Mouse (Mus musculus): ENCODE results near the gene Fbh1.
"Not testable (repeated sequence)": the region's sequence is repeated elsewhere in the genome, so short reads cannot be mapped to it uniquely, and the experiment has no call there.

The Fbh1 gene

GRCm38 (mm10) chr2:11732978-11733377, 44.4 kb downstream of the Fbh1 start:
- in situ Hi-C loops (cut with MboI; ENCODE audit: unreplicated experiment in 2 of 2) = no loop called here

DNA sequence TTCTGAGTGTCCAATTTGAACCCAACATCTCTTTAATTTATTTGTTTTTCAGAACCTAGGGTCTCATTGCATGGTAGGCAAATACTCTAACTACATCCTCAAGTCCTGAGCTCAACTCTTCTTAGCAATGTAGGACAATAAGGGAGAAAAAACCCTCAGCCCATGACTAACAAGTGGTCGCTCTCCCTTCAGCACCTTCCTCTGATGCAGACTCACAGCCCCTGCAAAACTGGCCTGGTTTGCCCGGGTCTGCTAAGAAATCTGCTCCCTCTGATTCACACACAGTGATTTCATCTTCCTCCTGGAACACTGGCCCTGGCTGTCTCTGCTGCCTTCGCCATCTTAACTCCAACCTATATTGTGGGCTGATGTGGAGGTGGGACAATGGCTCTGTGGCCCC, 48.3 kb downstream of the Fbh1 start:
- in situ Hi-C loops (cut with MboI; ENCODE audit: unreplicated experiment in 2 of 2) = no loop called here

- in situ Hi-C loops (cut with MboI; ENCODE audit: unreplicated experiment in 2 of 2) = no loop called here
Observed at GRCm38 (mm10) chr2:11727574-11727973, 49.8 kb downstream of the Fbh1 start.

GRCm38 (mm10) chr2:11722564-11722963, 54.8 kb downstream of the Fbh1 start:
- in situ Hi-C loops (cut with MboI; ENCODE audit: unreplicated experiment in 2 of 2) = no loop called here

- in situ Hi-C loops (cut with MboI; ENCODE audit: unreplicated experiment in 2 of 2) = loop anchor here in 1 of 2 experiments (5.0 kb wide), 1 partner anchor 49 kb away; no protein-coding TSS in a partner anchor
Observed at GRCm38 (mm10) chr2:11718573-11718972, 58.8 kb downstream of the Fbh1 start.

DNA sequence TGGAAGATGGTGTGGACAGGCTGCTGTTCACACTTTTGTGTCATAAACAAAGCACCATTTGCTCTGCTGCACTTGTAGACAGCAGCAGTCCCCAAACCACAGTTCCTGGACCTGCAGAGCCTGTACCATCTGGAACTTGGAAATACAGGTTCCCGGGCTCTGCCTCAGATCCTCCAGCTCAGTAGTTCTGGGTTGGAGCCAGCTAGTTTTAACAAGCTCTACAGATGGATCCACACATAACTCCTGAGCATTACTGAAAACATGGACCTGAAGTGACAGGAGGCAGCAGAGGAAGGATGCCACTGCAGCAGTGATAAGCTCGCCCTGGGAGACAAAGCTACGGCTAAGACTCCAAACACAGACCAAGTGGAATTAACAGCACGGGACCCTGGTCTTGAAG, 62.8 kb downstream of the Fbh1 start:
- in situ Hi-C loops (cut with MboI; ENCODE audit: unreplicated experiment in 2 of 2) = no loop called here

- in situ Hi-C loops (cut with MboI; ENCODE audit: unreplicated experiment in 2 of 2) = no loop called here
Observed at GRCm38 (mm10) chr2:11713021-11713420, 64.4 kb downstream of the Fbh1 start.

GRCm38 (mm10) chr2:11712483-11712990, 64.8 kb downstream of the Fbh1 start:
- in situ Hi-C loops (cut with MboI; ENCODE audit: unreplicated experiment in 2 of 2) = no loop called here

DNA sequence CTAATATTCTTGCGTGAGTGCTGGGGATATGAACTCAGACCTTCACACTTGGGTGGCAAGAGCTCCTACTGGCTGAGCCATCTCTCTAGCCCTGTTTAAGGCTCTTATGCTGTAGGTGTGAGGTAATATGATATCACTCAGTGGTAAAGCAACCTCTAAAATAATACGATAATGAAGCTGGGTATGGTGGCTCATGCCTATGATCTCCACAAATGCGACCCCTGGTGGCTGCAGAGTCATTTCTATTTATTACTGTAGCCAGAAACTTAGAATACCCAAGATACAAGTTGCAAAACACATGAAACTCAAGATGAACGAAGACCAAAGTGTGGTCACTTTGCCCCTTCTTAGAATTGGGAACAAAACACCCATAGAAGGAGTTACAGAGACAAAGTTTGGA, 67.3 kb downstream of the Fbh1 start:
- in situ Hi-C loops (cut with MboI; ENCODE audit: unreplicated experiment in 2 of 2) = not testable (repeated sequence)

- in situ Hi-C loops (cut with MboI; ENCODE audit: unreplicated experiment in 2 of 2) = loop anchor here in 1 of 2 experiments (10.0 kb wide), 1 partner anchor 374 kb away; no protein-coding TSS in a partner anchor
Observed at GRCm38 (mm10) chr2:11708538-11708937, 68.8 kb downstream of the Fbh1 start.

DNA sequence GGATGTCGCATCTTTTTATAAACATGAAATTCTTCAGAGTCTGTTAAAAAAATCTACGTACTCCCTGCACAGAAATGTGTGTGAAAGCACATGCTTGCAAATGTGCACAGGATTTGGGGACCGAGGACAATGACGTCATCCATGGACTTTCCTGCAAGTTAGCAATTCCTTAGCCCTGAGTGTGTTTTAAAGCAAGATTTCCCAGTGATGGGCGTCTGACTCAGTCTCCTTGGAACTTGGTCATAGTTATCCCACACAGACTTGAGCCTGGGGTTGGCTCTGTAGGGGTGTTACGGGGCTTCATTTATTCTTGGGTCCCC, 70.7 kb downstream of the Fbh1 start:
- in situ Hi-C loops (cut with MboI; ENCODE audit: unreplicated experiment in 2 of 2) = loop anchor here in 1 of 2 experiments (10.0 kb wide), 1 partner anchor 372 kb away; no protein-coding TSS in a partner anchor

- in situ Hi-C loops (cut with MboI; ENCODE audit: unreplicated experiment in 2 of 2) = loop anchor here in 1 of 2 experiments (10.0 kb wide), 1 partner anchor 371 kb away; no protein-coding TSS in a partner anchor
Observed at GRCm38 (mm10) chr2:11706030-11706745, 71.2 kb downstream of the Fbh1 start.

GRCm38 (mm10) chr2:11705201-11706025, 72.0 kb downstream of the Fbh1 start, which contains the start of gene Il15ra:
TSS of gene Il15ra (plus strand) at chr2:11705290.
- in situ Hi-C loops (cut with MboI; ENCODE audit: unreplicated experiment in 2 of 2) = loop anchor here in 1 of 2 experiments (10.0 kb wide), 1 partner anchor 371 kb away; no protein-coding TSS in a partner anchor

DNA sequence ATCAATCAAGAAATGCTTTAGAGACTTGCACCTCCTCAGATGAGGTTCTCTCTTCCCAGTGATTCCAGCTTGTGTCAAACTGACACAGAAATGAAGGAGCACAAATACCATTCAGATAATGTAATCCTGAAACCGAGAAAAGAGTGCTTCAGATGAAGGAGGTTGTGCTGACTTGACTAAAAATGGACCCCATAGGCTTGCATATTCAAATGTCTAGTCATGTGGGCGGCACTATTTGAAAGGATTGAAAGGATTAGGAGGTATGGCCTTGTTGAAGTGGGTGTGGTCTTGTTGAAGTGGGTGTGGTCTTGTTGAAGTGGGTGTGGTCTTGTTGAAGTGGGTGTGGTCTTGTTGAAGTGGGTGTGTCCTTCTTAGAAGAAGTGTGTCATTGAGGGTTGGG, 77.5 kb downstream of the Fbh1 start:
- in situ Hi-C loops (cut with MboI; ENCODE audit: unreplicated experiment in 2 of 2) = loop anchor here in 1 of 2 experiments (10.0 kb wide), 2 partner anchors 175 to 365 kb away; no protein-coding TSS in a partner anchor

DNA sequence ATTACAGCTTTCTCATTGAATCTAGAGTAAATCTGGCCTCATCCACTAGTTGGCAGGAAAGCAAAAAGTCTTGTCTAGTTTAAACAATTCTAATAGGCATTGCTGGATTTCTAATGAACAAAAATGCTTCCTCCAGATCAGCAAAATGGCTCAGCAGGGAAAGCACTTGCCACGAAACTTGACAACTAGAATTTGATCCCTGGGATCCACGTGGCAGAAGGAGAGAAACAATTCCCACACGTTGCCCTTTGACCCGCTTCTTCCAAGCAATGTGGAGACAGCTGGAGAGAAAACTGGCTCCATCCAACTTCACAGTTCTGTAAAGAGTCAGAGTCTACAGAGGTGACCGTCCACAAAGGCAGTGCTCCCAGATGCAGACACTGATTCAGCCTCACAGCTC, 78.4 kb downstream of the Fbh1 start:
- in situ Hi-C loops (cut with MboI; ENCODE audit: unreplicated experiment in 2 of 2) = loop anchor here in 1 of 2 experiments (10.0 kb wide), 1 partner anchor 176 kb away; no protein-coding TSS in a partner anchor

GRCm38 (mm10) chr2:11695867-11696266, 81.5 kb downstream of the Fbh1 start:
- in situ Hi-C loops (cut with MboI; ENCODE audit: unreplicated experiment in 2 of 2) = loop anchor here in 1 of 2 experiments (10.0 kb wide), 1 partner anchor 179 kb away; no protein-coding TSS in a partner anchor

GRCm38 (mm10) chr2:11694104-11694503, 83.3 kb downstream of the Fbh1 start:
- in situ Hi-C loops (cut with MboI; ENCODE audit: unreplicated experiment in 2 of 2) = loop anchor here in 1 of 2 experiments (10.0 kb wide), 1 partner anchor 181 kb away; no protein-coding TSS in a partner anchor

- in situ Hi-C loops (cut with MboI; ENCODE audit: unreplicated experiment in 2 of 2) = loop anchor here in 1 of 2 experiments (10.0 kb wide), 1 partner anchor 181 kb away; no protein-coding TSS in a partner anchor
Observed at GRCm38 (mm10) chr2:11693352-11693751, 84.0 kb downstream of the Fbh1 start.

All from v-Abl transformed pro-B cells (cell line).